In genomic region chr1:17450715-17451114, GRCm38 (mm10) we compare ENCODE assay signal across 25 mouse cellular contexts.
A peak's percentile ranks its signal among the peaks of the same experiment; 100 is the strongest.
DNase-seq lines count a peak whose midpoint lies in the region; ATAC-seq and TF ChIP-seq lines count a peak whose summit lies in the region.
"Had no signal": no experiment of that assay in that cellular context is flagged by ENCODE, and none has a peak within 500 bp of the region (broad histone marks: within the 10 kb centered on the region; RNA-seq: fewer than 3 reads in every experiment).

No protein-coding gene starts in this region.

- no peak for ATAC-seq in forebrain, embryonic 14.5 days
- ATAC-seq in forebrain, embryonic 15.5 days (replicated peaks): no peak
- no peak for ATAC-seq in heart, embryonic 15.5 days (replicated peaks; ENCODE audit: insufficient number of reproducible peaks, insufficient read depth, low FRiP score, low read depth)
- ATAC-seq in kidney, embryonic 16.5 days (ENCODE audit: low FRiP score, low TSS enrichment): peak; percentile 95
- ATAC-seq: inflammation-experienced regulatory T-cells, adult 6 months; liver, postnatal 0 days; lung, postnatal 0 days had no signal

- H3K27me3 ChIP-seq in forebrain, embryonic 14.5 days (replicated peaks; ENCODE audit: control insufficient read depth, insufficient read depth, low read length): no peaks in the 10 kb centered on the region
- no peaks in the 10 kb centered on the region for H3K27me3 ChIP-seq in forebrain, embryonic 15.5 days
- H3K27me3 ChIP-seq in heart, embryonic 15.5 days: no peaks in the 10 kb centered on the region
- no peaks in the 10 kb centered on the region for H3K27me3 ChIP-seq in kidney, embryonic 16.5 days (ENCODE audit: insufficient read depth, low read length)
- no peaks in the 10 kb centered on the region for H3K27me3 ChIP-seq in midbrain, embryonic 10.5 days (ENCODE audit: low read depth, poor library complexity, severe bottlenecking)
- H3K27me3 ChIP-seq: embryonic facial prominence, embryonic 13.5 days; limb, embryonic 12.5 days; midbrain, embryonic 12.5 days; neural tube, embryonic 15.5 days had no signal

- 81% methylated on average over 1 of the region's 1 CpGs for WGBS in forebrain, embryonic 14.5 days
- WGBS in forebrain, embryonic 15.5 days: 69% methylated on average over 1 of the region's 1 CpGs
- WGBS in heart, embryonic 15.5 days: 20% methylated on average over 1 of the region's 1 CpGs
- 0% methylated on average over 1 of the region's 1 CpGs for WGBS in kidney, embryonic 16.5 days
- WGBS in midbrain, embryonic 10.5 days: 62% methylated on average over 1 of the region's 1 CpGs

- H3K4me2 ChIP-seq in forebrain, embryonic 14.5 days (ENCODE audit: low read length): no peak overlapping the region
- H3K4me2 ChIP-seq in forebrain, embryonic 15.5 days (replicated peaks): no peak overlapping the region
- no peak overlapping the region for H3K4me2 ChIP-seq in heart, embryonic 15.5 days
- H3K4me2 ChIP-seq in kidney, embryonic 16.5 days (replicated peaks; ENCODE audit: low read depth, low read length): no peak overlapping the region
- H3K4me2 ChIP-seq: embryonic facial prominence, embryonic 13.5 days; hindbrain, embryonic 14.5 days; limb, embryonic 12.5 days; liver, embryonic 11.5 days; midbrain, embryonic 12.5 days; neural tube, embryonic 15.5 days had no signal

- no peak overlapping the region for H3K27ac ChIP-seq in forebrain, embryonic 14.5 days (ENCODE audit: low read depth, low read length)
- H3K27ac ChIP-seq in forebrain, embryonic 15.5 days (replicated peaks): no peak overlapping the region
- peak overlapping the region; percentile 47; the same call in 1 of the 2 replicates for H3K27ac ChIP-seq in heart, embryonic 15.5 days
- H3K27ac ChIP-seq in kidney, embryonic 16.5 days (ENCODE audit: low read length): peak overlapping the region; percentile 88
- H3K27ac ChIP-seq in embryonic fibroblast, embryonic 13.5 days (ENCODE audit: insufficient read depth, low read length): peak overlapping the region; percentile 26; the same call in 1 of the 2 replicates
- H3K27ac ChIP-seq in midbrain, embryonic 10.5 days (replicated peaks): no peak overlapping the region
- H3K27ac ChIP-seq: embryonic facial prominence, embryonic 13.5 days; macrophage; midbrain, embryonic 12.5 days; neural tube, embryonic 15.5 days; stomach, postnatal 0 days had no signal

- no peak overlapping the region for H3K9ac ChIP-seq in forebrain, embryonic 14.5 days (ENCODE audit: low read length)
- H3K9ac ChIP-seq in forebrain, embryonic 15.5 days (replicated peaks): no peak overlapping the region
- no peak overlapping the region for H3K9ac ChIP-seq in heart, embryonic 15.5 days
- no peak overlapping the region for H3K9ac ChIP-seq in kidney, embryonic 16.5 days (replicated peaks; ENCODE audit: low read length)
- H3K9ac ChIP-seq: embryonic facial prominence, embryonic 13.5 days; hindbrain, embryonic 14.5 days; limb, embryonic 12.5 days; liver, postnatal 0 days; midbrain, embryonic 12.5 days; neural tube, embryonic 15.5 days had no signal

- no peaks in the 10 kb centered on the region for H3K9me3 ChIP-seq in forebrain, embryonic 14.5 days (replicated peaks; ENCODE audit: control insufficient read depth, low read length)
- H3K9me3 ChIP-seq in forebrain, embryonic 15.5 days: no peaks in the 10 kb centered on the region
- H3K9me3 ChIP-seq in heart, embryonic 15.5 days (replicated peaks): no peaks in the 10 kb centered on the region
- H3K9me3 ChIP-seq in kidney, embryonic 16.5 days (ENCODE audit: low read length): no peaks in the 10 kb centered on the region
- H3K9me3 ChIP-seq in midbrain, embryonic 10.5 days (replicated peaks): no peaks in the 10 kb centered on the region
- H3K9me3 ChIP-seq: embryonic facial prominence, embryonic 13.5 days; limb, embryonic 12.5 days; midbrain, embryonic 12.5 days; neural tube, embryonic 15.5 days had no signal

- H3K4me3 ChIP-seq in forebrain, embryonic 14.5 days (ENCODE audit: low read depth, low read length): no peak overlapping the region
- H3K4me3 ChIP-seq in forebrain, embryonic 15.5 days: no peak overlapping the region
- H3K4me3 ChIP-seq in heart, embryonic 15.5 days: no peak overlapping the region
- H3K4me3 ChIP-seq in kidney, embryonic 16.5 days (ENCODE audit: low read length): no peak overlapping the region
- H3K4me3 ChIP-seq in embryonic fibroblast, embryonic 13.5 days (ENCODE audit: insufficient read depth, low read length): no peak overlapping the region
- no peak overlapping the region for H3K4me3 ChIP-seq in midbrain, embryonic 10.5 days
- H3K4me3 ChIP-seq: embryonic facial prominence, embryonic 13.5 days; limb, embryonic 12.5 days; midbrain, embryonic 12.5 days; neural tube, embryonic 15.5 days had no signal

- no peaks in the 10 kb centered on the region for H3K36me3 ChIP-seq in forebrain, embryonic 14.5 days (ENCODE audit: control insufficient read depth, insufficient read depth, low read length)
- no peaks in the 10 kb centered on the region for H3K36me3 ChIP-seq in forebrain, embryonic 15.5 days
- H3K36me3 ChIP-seq in heart, embryonic 15.5 days: no peaks in the 10 kb centered on the region
- H3K36me3 ChIP-seq in kidney, embryonic 16.5 days (ENCODE audit: insufficient read depth, low read length): no peaks in the 10 kb centered on the region
- no peaks in the 10 kb centered on the region for H3K36me3 ChIP-seq in midbrain, embryonic 10.5 days
- H3K36me3 ChIP-seq: embryonic facial prominence, embryonic 13.5 days; limb, embryonic 12.5 days; midbrain, embryonic 12.5 days; neural tube, embryonic 15.5 days had no signal

- no peak for TF ChIP-seq POLR2A in embryonic fibroblast, embryonic 13.5 days (IDR thresholded peaks at IDR 0.05; ENCODE audit: low read depth, low read length)

- H3K4me1 ChIP-seq in forebrain, embryonic 14.5 days (ENCODE audit: control insufficient read depth, insufficient read depth, low read length): no peaks in the 10 kb centered on the region
- H3K4me1 ChIP-seq in forebrain, embryonic 15.5 days: no peaks in the 10 kb centered on the region
- H3K4me1 ChIP-seq in heart, embryonic 15.5 days (replicated peaks): no peaks in the 10 kb centered on the region
- peaks cover 10% of the 10 kb centered on the region for H3K4me1 ChIP-seq in kidney, embryonic 16.5 days (ENCODE audit: insufficient read depth, low read length)
- H3K4me1 ChIP-seq in embryonic fibroblast, embryonic 13.5 days (ENCODE audit: control insufficient read depth, insufficient read depth, low read length): no peaks in the 10 kb centered on the region
- H3K4me1 ChIP-seq in midbrain, embryonic 10.5 days: no peaks in the 10 kb centered on the region
- H3K4me1 ChIP-seq: embryonic facial prominence, embryonic 13.5 days; limb, embryonic 12.5 days; midbrain, embryonic 12.5 days; neural tube, embryonic 15.5 days had no signal

- peak; percentile 1 for DNase-seq in forebrain, embryonic 14.5 days (ENCODE audit: low spot score)
- no peak for DNase-seq in heart, adult 9 months (ENCODE audit: low spot score in 2 of 2)
- no peak for DNase-seq in kidney, postnatal 25 days
- DNase-seq in midbrain, embryonic 10.5 days (ENCODE audit: low spot score): no peak
- DNase-seq: adrenal gland, postnatal 25 days; cerebellum, adult 8-10 months; cerebellum, postnatal 36 days; heart, postnatal 36 days; liver, postnatal 0 days; thymus, adult 2 months; thymus, postnatal 4 days had no signal

- TF ChIP-seq CTCF in embryonic fibroblast, embryonic 13.5 days (IDR thresholded peaks at IDR 0.05; ENCODE audit: borderline replicate concordance, insufficient read depth, low read length): no peak

Comparison
In these comparisons a context has a peak if more than half of its experiments do, and no peak if none do; other contexts are left out.
1. H3K27ac ChIP-seq: peak in heart, embryonic 15.5 days (single experiment), kidney, embryonic 16.5 days (single experiment) and embryonic fibroblast, embryonic 13.5 days (single experiment); none in forebrain, embryonic 14.5 days (single experiment), forebrain, embryonic 15.5 days (single experiment) and midbrain, embryonic 10.5 days (single experiment).